Mouse (Mus musculus): ENCODE measurements around the gene Insyn1.
A peak's percentile ranks its signal among the peaks of the same experiment; 100 is the strongest.

Insyn1 gene

GRCm38 (mm10) chr9:58487076-58487475 lies 1.3 kb upstream of the Insyn1 start:
- peak; percentile 85 for DNase-seq (ENCODE audit: low read depth, low spot score)

- no peak for DNase-seq (ENCODE audit: low read depth, low spot score)
These were observed 896 bp downstream of the Insyn1 start for GRCm38 (mm10) chr9:58489133-58489864.

GRCm38 (mm10) chr9:58489865-58490165 lies 1.4 kb downstream of the Insyn1 start:
- DNase-seq (ENCODE audit: low read depth, low spot score), result peak; percentile 58

GRCm38 (mm10) chr9:58490391-58490790 lies 2.0 kb downstream of the Insyn1 start:
- DNase-seq (ENCODE audit: low read depth, low spot score), result no peak

GRCm38 (mm10) chr9:58495035-58495434 lies 6.6 kb downstream of the Insyn1 start:
- peak; percentile 41 for DNase-seq (ENCODE audit: low read depth, low spot score)

GRCm38 (mm10) chr9:58496470-58497182 lies 8.2 kb downstream of the Insyn1 start:
- DNase-seq (ENCODE audit: low read depth, low spot score), result peak; percentile 25

- no peak for DNase-seq (ENCODE audit: low read depth, low spot score)
These were observed 9.5 kb downstream of the Insyn1 start for GRCm38 (mm10) chr9:58497942-58498341.

GRCm38 (mm10) chr9:58500946-58501345 lies 12.5 kb downstream of the Insyn1 start:
- DNase-seq (ENCODE audit: low read depth, low spot score), result no peak

GRCm38 (mm10) chr9:58507216-58508005 lies 19.0 kb downstream of the Insyn1 start:
- DNase-seq (ENCODE audit: low read depth, low spot score), result no peak

- no peak for DNase-seq (ENCODE audit: low read depth, low spot score)
These were observed 22.0 kb downstream of the Insyn1 start for GRCm38 (mm10) chr9:58510452-58510851.

GRCm38 (mm10) chr9:58513749-58514148 lies 25.3 kb downstream of the Insyn1 start:
- DNase-seq (ENCODE audit: low read depth, low spot score), result no peak

- DNase-seq (ENCODE audit: low read depth, low spot score), result no peak
These were observed 28.1 kb downstream of the Insyn1 start for GRCm38 (mm10) chr9:58516480-58516879.

GRCm38 (mm10) chr9:58517866-58518750 lies 29.7 kb downstream of the Insyn1 start:
- no peak for DNase-seq (ENCODE audit: low read depth, low spot score)

- DNase-seq (ENCODE audit: low read depth, low spot score), result no peak
These were observed 31.6 kb downstream of the Insyn1 start for GRCm38 (mm10) chr9:58519953-58520352.

GRCm38 (mm10) chr9:58520816-58521581 lies 32.6 kb downstream of the Insyn1 start:
- DNase-seq (ENCODE audit: low read depth, low spot score), result no peak

GRCm38 (mm10) chr9:58521883-58522423 lies 33.5 kb downstream of the Insyn1 start:
- no peak for DNase-seq (ENCODE audit: low read depth, low spot score)

- DNase-seq (ENCODE audit: low read depth, low spot score), result no peak
These were observed 36.7 kb downstream of the Insyn1 start for GRCm38 (mm10) chr9:58525108-58525507.

GRCm38 (mm10) chr9:58527841-58528240 lies 39.4 kb downstream of the Insyn1 start:
- no peak for DNase-seq (ENCODE audit: low read depth, low spot score)

GRCm38 (mm10) chr9:58530407-58530806 lies 42.0 kb downstream of the Insyn1 start:
- no peak for DNase-seq (ENCODE audit: low read depth, low spot score)

GRCm38 (mm10) chr9:58532236-58532635 lies 43.8 kb downstream of the Insyn1 start:
- DNase-seq (ENCODE audit: low read depth, low spot score), result no peak

All from ES-CJ7 (cell line).